Mouse (Mus musculus) E14TG2a.4 (cell line): ENCODE measurements at regions not wholly inside any gene's neighbourhood (a gene's known extent, or its start where the extent isn't known, plus 50 kb on each side); places are given as distances from the start of the nearest gene placed in this dataset.

ENCODE experiments used
- CTCF ChIP-seq: conservative IDR thresholded peaks from 2 replicates; pipeline ENCODE4 v1.5.1; 2014; ENCODE audit warnings: low read length
- NANOG ChIP-seq: IDR thresholded peaks from 2 replicates; pipeline ENCODE4 v1.6.1; 2014; ENCODE audit warnings: borderline replicate concordance, low read length, mixed read lengths
- POU5F1 ChIP-seq: IDR thresholded peaks from 2 replicates; pipeline ENCODE4 v1.6.1; 2014; ENCODE audit warnings: low read length, borderline replicate concordance

GRCm38 (mm10) chr4:9140691-9141090, 901.9 kb upstream of the Car8 start:
- no peak for TF ChIP-seq CTCF
- no peak for TF ChIP-seq POU5F1
- TF ChIP-seq NANOG: no peak
